Mouse (Mus musculus): Measurements from ENCODE around the gene Poc1a.

Poc1a gene

GRCm38 (mm10) chr9:106280808-106281544, at the start of gene Poc1a:
Gene Poc1a, plus strand, starts transcription at chr9:106281061.
- DNase-seq: peak; percentile 96

GRCm38 (mm10) chr9:106231220-106231619, 49.6 kb upstream of the Poc1a start:
- no peak for DNase-seq

- no peak for DNase-seq
Measured at GRCm38 (mm10) chr9:106231816-106232215, 49.0 kb upstream of the Poc1a start.

- DNase-seq: no peak
Measured at GRCm38 (mm10) chr9:106232956-106233355, 47.9 kb upstream of the Poc1a start.

- no peak for DNase-seq
Measured at GRCm38 (mm10) chr9:106233953-106234352, 46.9 kb upstream of the Poc1a start.

GRCm38 (mm10) chr9:106235194-106235830, 45.5 kb upstream of the Poc1a start:
- peak; percentile 57 for DNase-seq

GRCm38 (mm10) chr9:106236156-106236817, 44.6 kb upstream of the Poc1a start:
- peak; percentile 84 for DNase-seq

- peak; percentile 69 for DNase-seq
Measured at GRCm38 (mm10) chr9:106236818-106237211, 44.0 kb upstream of the Poc1a start.

- no peak for DNase-seq
Measured at GRCm38 (mm10) chr9:106237401-106237800, 43.5 kb upstream of the Poc1a start.

GRCm38 (mm10) chr9:106237878-106238277, 43.0 kb upstream of the Poc1a start:
- DNase-seq: no peak

- DNase-seq: peak; percentile 79
Measured at GRCm38 (mm10) chr9:106241541-106242164, 39.2 kb upstream of the Poc1a start.

GRCm38 (mm10) chr9:106242813-106243488, 37.9 kb upstream of the Poc1a start:
- DNase-seq: no peak

- DNase-seq: no peak
Measured at GRCm38 (mm10) chr9:106249550-106249949, 31.3 kb upstream of the Poc1a start.

- no peak for DNase-seq
Measured at GRCm38 (mm10) chr9:106250245-106250644, 30.6 kb upstream of the Poc1a start.

- DNase-seq: no peak
Measured at GRCm38 (mm10) chr9:106251066-106251465, 29.8 kb upstream of the Poc1a start.

GRCm38 (mm10) chr9:106254001-106254400, 26.9 kb upstream of the Poc1a start:
- DNase-seq: no peak

- DNase-seq: no peak
Measured at GRCm38 (mm10) chr9:106258412-106258811, 22.4 kb upstream of the Poc1a start.

- DNase-seq: no peak
Measured at GRCm38 (mm10) chr9:106258990-106259389, 21.9 kb upstream of the Poc1a start.

GRCm38 (mm10) chr9:106261058-106261457, 19.8 kb upstream of the Poc1a start:
- no peak for DNase-seq

GRCm38 (mm10) chr9:106261491-106261890, 19.4 kb upstream of the Poc1a start:
- DNase-seq: no peak

- no peak for DNase-seq
Measured at GRCm38 (mm10) chr9:106262075-106262474, 18.8 kb upstream of the Poc1a start.

- DNase-seq: no peak
Measured at GRCm38 (mm10) chr9:106263381-106263924, 17.4 kb upstream of the Poc1a start.

Data from kidney, adult 11 months (tissue).